Mouse (Mus musculus): ENCODE data around the gene Tle3. TPM values are rescaled to one million over a fixed set of nuclear protein-coding genes. Genes with fewer than 3 reads are reported as not detected.

The Tle3 gene
- polyA plus RNA-seq, 1 experiment from 2014 or later: 11.4 TPM

GRCm38 (mm10) chr9:61382595-61383186 lies 10.5 kb downstream of the Tle3 start:
- Histone ChIP-seq H3K9me3 (replicated peaks; ENCODE audit: control insufficient read depth, low read length) (no peaks in the 10 kb centered on the region), H3K9ac (ENCODE audit: low read depth, low read length) (no peak overlapping the region), H3K4me2 (no peak overlapping the region), H3K4me1 (ENCODE audit: control insufficient read depth, insufficient read depth, low read length) (peaks cover 62% of the 10 kb centered on the region), H3K4me3 (ENCODE audit: low read depth, low read length) (no peak overlapping the region), H3K27me3 (ENCODE audit: control insufficient read depth, insufficient read depth, low read length) (peaks cover 62% of the 10 kb centered on the region), H3K36me3 (ENCODE audit: control insufficient read depth, insufficient read depth, low read length) (0 out of 2 replicates have a peak, but pooled peaks cover under 1% of the 10 kb centered on the region), H3K27ac (ENCODE audit: low read depth, low read length) (no peak overlapping the region)
- 64% methylated on average over 8 of the region's 8 CpGs for WGBS (ENCODE audit: insufficient replicate concordance)
- no peak for ATAC-seq (replicated peaks; ENCODE audit: insufficient number of reproducible peaks, low FRiP score, low TSS enrichment)

GRCm38 (mm10) chr9:61384101-61384500 lies 11.9 kb downstream of the Tle3 start:
- Histone ChIP-seq H3K36me3 (ENCODE audit: control insufficient read depth, insufficient read depth, low read length) (0 out of 2 replicates have a peak, but pooled peaks cover 5% of the 10 kb centered on the region), H3K4me3 (ENCODE audit: low read depth, low read length) (no peak overlapping the region), H3K27ac (ENCODE audit: low read depth, low read length) (no peak overlapping the region), H3K4me1 (ENCODE audit: control insufficient read depth, insufficient read depth, low read length) (peaks cover 52% of the 10 kb centered on the region), H3K9me3 (replicated peaks; ENCODE audit: control insufficient read depth, low read length) (no peaks in the 10 kb centered on the region), H3K27me3 (ENCODE audit: control insufficient read depth, insufficient read depth, low read length) (peaks cover 71% of the 10 kb centered on the region), H3K4me2 (no peak overlapping the region), H3K9ac (ENCODE audit: low read depth, low read length) (no peak overlapping the region)
- 42% methylated on average over 6 of the region's 6 CpGs for WGBS (ENCODE audit: insufficient replicate concordance)
- no peak for ATAC-seq (replicated peaks; ENCODE audit: insufficient number of reproducible peaks, low FRiP score, low TSS enrichment)

GRCm38 (mm10) chr9:61384646-61385443 lies 12.7 kb downstream of the Tle3 start:
- Histone ChIP-seq H3K9me3 (replicated peaks; ENCODE audit: control insufficient read depth, low read length) (no peaks in the 10 kb centered on the region), H3K36me3 (ENCODE audit: control insufficient read depth, insufficient read depth, low read length) (0 out of 2 replicates have a peak, but pooled peaks cover 5% of the 10 kb centered on the region), H3K27ac (ENCODE audit: low read depth, low read length) (no peak overlapping the region), H3K4me3 (ENCODE audit: low read depth, low read length) (no peak overlapping the region), H3K4me1 (ENCODE audit: control insufficient read depth, insufficient read depth, low read length) (peaks cover 45% of the 10 kb centered on the region), H3K9ac (ENCODE audit: low read depth, low read length) (no peak overlapping the region), H3K4me2 (no peak overlapping the region), H3K27me3 (ENCODE audit: control insufficient read depth, insufficient read depth, low read length) (peaks cover 70% of the 10 kb centered on the region)
- ATAC-seq (replicated peaks; ENCODE audit: insufficient number of reproducible peaks, low FRiP score, low TSS enrichment): no peak
- 18% methylated on average over 16 of the region's 16 CpGs for WGBS (ENCODE audit: insufficient replicate concordance)

- Histone ChIP-seq H3K9me3 (replicated peaks; ENCODE audit: control insufficient read depth, low read length) (no peaks in the 10 kb centered on the region), H3K4me1 (ENCODE audit: control insufficient read depth, insufficient read depth, low read length) (peaks cover 36% of the 10 kb centered on the region), H3K36me3 (ENCODE audit: control insufficient read depth, insufficient read depth, low read length) (0 out of 2 replicates have a peak, but pooled peaks cover 5% of the 10 kb centered on the region), H3K4me2 (no peak overlapping the region), H3K27me3 (ENCODE audit: control insufficient read depth, insufficient read depth, low read length) (peaks cover 77% of the 10 kb centered on the region), H3K27ac (ENCODE audit: low read depth, low read length) (no peak overlapping the region), H3K4me3 (ENCODE audit: low read depth, low read length) (no peak overlapping the region), H3K9ac (ENCODE audit: low read depth, low read length) (no peak overlapping the region)
- WGBS (ENCODE audit: insufficient replicate concordance): 26% methylated on average over 8 of the region's 8 CpGs
- ATAC-seq (replicated peaks; ENCODE audit: insufficient number of reproducible peaks, low FRiP score, low TSS enrichment): no peak
These were observed 13.6 kb downstream of the Tle3 start for GRCm38 (mm10) chr9:61385753-61386152.

GRCm38 (mm10) chr9:61386314-61386713 lies 14.1 kb downstream of the Tle3 start:
- Histone ChIP-seq H3K4me2 (no peak overlapping the region), H3K4me1 (ENCODE audit: control insufficient read depth, insufficient read depth, low read length) (peaks cover 33% of the 10 kb centered on the region), H3K4me3 (ENCODE audit: low read depth, low read length) (no peak overlapping the region), H3K27ac (ENCODE audit: low read depth, low read length) (no peak overlapping the region), H3K36me3 (ENCODE audit: control insufficient read depth, insufficient read depth, low read length) (0 out of 2 replicates have a peak, but pooled peaks cover 5% of the 10 kb centered on the region), H3K9ac (ENCODE audit: low read depth, low read length) (no peak overlapping the region), H3K9me3 (replicated peaks; ENCODE audit: control insufficient read depth, low read length) (no peaks in the 10 kb centered on the region), H3K27me3 (ENCODE audit: control insufficient read depth, insufficient read depth, low read length) (peaks cover 80% of the 10 kb centered on the region)
- ATAC-seq (replicated peaks; ENCODE audit: insufficient number of reproducible peaks, low FRiP score, low TSS enrichment): no peak
- WGBS (ENCODE audit: insufficient replicate concordance): 68% methylated on average over 2 of the region's 2 CpGs

- Histone ChIP-seq H3K4me2 (no peak overlapping the region), H3K27ac (ENCODE audit: low read depth, low read length) (no peak overlapping the region), H3K9me3 (replicated peaks; ENCODE audit: control insufficient read depth, low read length) (no peaks in the 10 kb centered on the region), H3K27me3 (ENCODE audit: control insufficient read depth, insufficient read depth, low read length) (peaks cover 80% of the 10 kb centered on the region), H3K4me1 (ENCODE audit: control insufficient read depth, insufficient read depth, low read length) (peaks cover 37% of the 10 kb centered on the region), H3K36me3 (ENCODE audit: control insufficient read depth, insufficient read depth, low read length) (0 out of 2 replicates have a peak, but pooled peaks cover 5% of the 10 kb centered on the region), H3K4me3 (ENCODE audit: low read depth, low read length) (no peak overlapping the region), H3K9ac (ENCODE audit: low read depth, low read length) (no peak overlapping the region)
- 82% methylated on average over 5 of the region's 5 CpGs for WGBS (ENCODE audit: insufficient replicate concordance)
- no peak for ATAC-seq (replicated peaks; ENCODE audit: insufficient number of reproducible peaks, low FRiP score, low TSS enrichment)
These were observed 15.6 kb downstream of the Tle3 start for GRCm38 (mm10) chr9:61387797-61388196.

- no peak overlapping the region for H3K4me2 ChIP-seq
- no peak for ATAC-seq (replicated peaks; ENCODE audit: insufficient number of reproducible peaks, low FRiP score, low TSS enrichment)
- peaks cover 37% of the 10 kb centered on the region for H3K4me1 ChIP-seq (ENCODE audit: control insufficient read depth, insufficient read depth, low read length)
- H3K27ac ChIP-seq (ENCODE audit: low read depth, low read length): no peak overlapping the region
- 0 out of 2 replicates have a peak, but pooled peaks cover 5% of the 10 kb centered on the region for H3K36me3 ChIP-seq (ENCODE audit: control insufficient read depth, insufficient read depth, low read length)
- H3K4me3 ChIP-seq (ENCODE audit: low read depth, low read length): no peak overlapping the region
- H3K9me3 ChIP-seq (replicated peaks; ENCODE audit: control insufficient read depth, low read length): no peaks in the 10 kb centered on the region
- H3K27me3 ChIP-seq (ENCODE audit: control insufficient read depth, insufficient read depth, low read length): peaks cover 76% of the 10 kb centered on the region
- no peak overlapping the region for H3K9ac ChIP-seq (ENCODE audit: low read depth, low read length)
- 74% methylated on average over 12 of the region's 12 CpGs for WGBS (ENCODE audit: insufficient replicate concordance)
These were observed 16.0 kb downstream of the Tle3 start for GRCm38 (mm10) chr9:61388214-61388613.

- Histone ChIP-seq H3K4me1 (ENCODE audit: control insufficient read depth, insufficient read depth, low read length) (peaks cover 37% of the 10 kb centered on the region), H3K27me3 (ENCODE audit: control insufficient read depth, insufficient read depth, low read length) (peaks cover 74% of the 10 kb centered on the region), H3K9ac (ENCODE audit: low read depth, low read length) (no peak overlapping the region), H3K4me3 (ENCODE audit: low read depth, low read length) (no peak overlapping the region), H3K36me3 (ENCODE audit: control insufficient read depth, insufficient read depth, low read length) (peaks cover 5% of the 10 kb centered on the region; the same call in 1 of the 2 replicates), H3K9me3 (replicated peaks; ENCODE audit: control insufficient read depth, low read length) (no peaks in the 10 kb centered on the region), H3K4me2 (no peak overlapping the region), H3K27ac (ENCODE audit: low read depth, low read length) (no peak overlapping the region)
- 59% methylated on average over 14 of the region's 14 CpGs for WGBS (ENCODE audit: insufficient replicate concordance)
- ATAC-seq (replicated peaks; ENCODE audit: insufficient number of reproducible peaks, low FRiP score, low TSS enrichment): no peak
These were observed 16.7 kb downstream of the Tle3 start for GRCm38 (mm10) chr9:61388689-61389403.
